Mouse (Mus musculus): Measurements from ENCODE around the gene Zfp316. TPM values are rescaled to one million over a fixed set of nuclear protein-coding genes. Genes with fewer than 3 reads are reported as not detected.

The Zfp316 gene
- total and polyA plus RNA-seq, 3 experiments, result 4.3 to 4.8 TPM; not detected in 1

- no peaks in the 10 kb centered on the region for H3K27me3 ChIP-seq (ENCODE audit: control insufficient read depth in 1 of 2, insufficient read depth in 2 of 2, low read length in 2 of 2)
- no peaks in the 10 kb centered on the region for H3K79me2 ChIP-seq (ENCODE audit: control insufficient read depth, insufficient read depth, low read length, poor library complexity)
- TF ChIP-seq ZMIZ1 (IDR thresholded peaks at IDR 0.05; ENCODE audit: low read depth, low read length) (no peak), UBTF (IDR thresholded peaks at IDR 0.05; ENCODE audit: borderline replicate concordance, insufficient read depth, low read depth, low read length) (no peak), KAT2A (conservative IDR thresholded peaks at IDR 0.05; ENCODE audit: low read depth, low read length) (no peak), MEF2A (IDR thresholded peaks at IDR 0.05; ENCODE audit: extremely low read depth, insufficient replicate concordance, low read depth, low read length, poor library complexity, severe bottlenecking) (no peak), ZC3H11A (IDR thresholded peaks at IDR 0.05; ENCODE audit: low read depth, low read length) (no peak), EP300 (IDR thresholded peaks at IDR 0.05; ENCODE audit: low read depth in 1 of 2, low read length in 2 of 2) (no peak), ZKSCAN1 (IDR thresholded peaks at IDR 0.05; ENCODE audit: low read depth, low read length) (no peak), TBP (IDR thresholded peaks at IDR 0.05; ENCODE audit: low read depth, low read length) (no peak), CHD1 (IDR thresholded peaks at IDR 0.05; ENCODE audit: low read depth, low read length) (no peak), HCFC1 (IDR thresholded peaks at IDR 0.05; ENCODE audit: low read depth, low read length) (no peak), MXI1 (IDR thresholded peaks at IDR 0.05; ENCODE audit: low read depth, low read length) (no peak)
- no peak for DNase-seq (ENCODE audit: low read depth, low spot score)
- H3K27ac ChIP-seq (ENCODE audit: control insufficient read depth, low read depth, low read length), result no peak overlapping the region
- peaks cover 5 to 13% of the 10 kb centered on the region in 2 experiments for H3K4me1 ChIP-seq (ENCODE audit: control insufficient read depth in 1 of 2, insufficient read depth in 2 of 2, low read length in 2 of 2)
- H3K9ac ChIP-seq (ENCODE audit: control insufficient read depth, low read depth, low read length, poor library complexity, severe bottlenecking), result no peak overlapping the region
- H3K4me3 ChIP-seq (ENCODE audit: control insufficient read depth in 1 of 2, insufficient read depth in 1 of 2, low read depth in 2 of 2, low read length in 2 of 2), result no peak overlapping the region
- H3K9me3 ChIP-seq (replicated peaks; ENCODE audit: insufficient read depth, low read length), result no peaks in the 10 kb centered on the region
- H3K36me3 ChIP-seq (ENCODE audit: control insufficient read depth in 1 of 2, insufficient read depth in 2 of 2, low read length in 2 of 2), result peaks cover 0 to 4% of the 10 kb centered on the region in 2 experiments; a peak in 2 of 4 replicates
Observed at GRCm38 (mm10) chr5:143255802-143256201, 14.0 kb downstream of the Zfp316 start.

- peaks cover 5 to 13% of the 10 kb centered on the region in 2 experiments for H3K4me1 ChIP-seq (ENCODE audit: control insufficient read depth in 1 of 2, insufficient read depth in 2 of 2, low read length in 2 of 2)
Observed at GRCm38 (mm10) chr5:143255131-143255519, 14.7 kb downstream of the Zfp316 start.

More at GRCm38 (mm10) chr5:143255131-143255519, 14.7 kb downstream of the Zfp316 start:
- no peaks in the 10 kb centered on the region for H3K79me2 ChIP-seq (ENCODE audit: control insufficient read depth, insufficient read depth, low read length, poor library complexity)
- no peak for DNase-seq (ENCODE audit: low read depth, low spot score)
- peaks cover 0 to 4% of the 10 kb centered on the region in 2 experiments; a peak in 2 of 4 replicates for H3K36me3 ChIP-seq (ENCODE audit: control insufficient read depth in 1 of 2, insufficient read depth in 2 of 2, low read length in 2 of 2)
- H3K4me3 ChIP-seq (ENCODE audit: control insufficient read depth in 1 of 2, insufficient read depth in 1 of 2, low read depth in 2 of 2, low read length in 2 of 2), result no peak overlapping the region
- H3K9me3 ChIP-seq (replicated peaks; ENCODE audit: insufficient read depth, low read length), result no peaks in the 10 kb centered on the region
- no peak overlapping the region for H3K9ac ChIP-seq (ENCODE audit: control insufficient read depth, low read depth, low read length, poor library complexity, severe bottlenecking)
- TF ChIP-seq POLR2AphosphoS5 (IDR thresholded peaks at IDR 0.05; ENCODE audit: borderline replicate concordance, low read depth, low read length) (no peak), GABPA (IDR thresholded peaks at IDR 0.05; ENCODE audit: low read depth, low read length) (no peak), NELFE (IDR thresholded peaks at IDR 0.05; ENCODE audit: low read depth, low read length) (no peak), ZNF384 (IDR thresholded peaks at IDR 0.05; ENCODE audit: low read depth, low read length) (no peak), EP300 (IDR thresholded peaks at IDR 0.05; ENCODE audit: low read depth in 1 of 2, low read length in 2 of 2) (no peak), MYB (IDR thresholded peaks at IDR 0.05; ENCODE audit: low read depth, low read length) (no peak), MYC (IDR thresholded peaks at IDR 0.05; ENCODE audit: low read depth, low read length) (no peak), USF1 (IDR thresholded peaks at IDR 0.05; ENCODE audit: low read depth, low read length) (no peak), CHD2 (IDR thresholded peaks at IDR 0.05; ENCODE audit: low read length) (no peak), MAFK (IDR thresholded peaks at IDR 0.05; ENCODE audit: borderline replicate concordance, low read depth, low read length) (no peak), POLR2AphosphoS2 (IDR thresholded peaks at IDR 0.05; ENCODE audit: low read length) (no peak), ZC3H11A (IDR thresholded peaks at IDR 0.05; ENCODE audit: low read depth, low read length) (no peak), TBP (IDR thresholded peaks at IDR 0.05; ENCODE audit: low read depth, low read length) (no peak), SIN3A (IDR thresholded peaks at IDR 0.05; ENCODE audit: low read length) (no peak), GATA1 (IDR thresholded peaks at IDR 0.05; ENCODE audit: low read depth, low read length) (no peak), E2F4 (IDR thresholded peaks at IDR 0.05; ENCODE audit: borderline replicate concordance, low read depth, low read length) (no peak), TCF12 (IDR thresholded peaks at IDR 0.05; ENCODE audit: low read depth, low read length) (no peak), CTCF (IDR thresholded peaks at IDR 0.05 in 2 of 3, conservative IDR thresholded peaks at IDR 0.05 in 1 of 3; ENCODE audit: control insufficient read depth in 1 of 3, insufficient read depth in 1 of 3, low read depth in 2 of 3, low read length in 3 of 3, poor library complexity in 1 of 3, severe bottlenecking in 1 of 3) (no peak), CHD1 (IDR thresholded peaks at IDR 0.05; ENCODE audit: low read depth, low read length) (no peak), NRF1 (IDR thresholded peaks at IDR 0.05; ENCODE audit: insufficient read depth, low read depth, low read length, poor library complexity, severe bottlenecking) (no peak)
- H3K27ac ChIP-seq (ENCODE audit: control insufficient read depth, low read depth, low read length), result no peak overlapping the region
- no peaks in the 10 kb centered on the region for H3K27me3 ChIP-seq (ENCODE audit: control insufficient read depth in 1 of 2, insufficient read depth in 2 of 2, low read length in 2 of 2)
